Mouse (Mus musculus) ES-E14 (cell line): ENCODE measurements around the gene Ntrk2.

Experiments
- CHD2 ChIP-seq: IDR thresholded peaks from 2 replicates; pipeline ENCODE4 v1.6.1; 2014; ENCODE audit warnings: mild to moderate bottlenecking, low read depth, low read length, inconsistent platforms
- HCFC1 ChIP-seq: IDR thresholded peaks from 2 replicates; pipeline ENCODE4 v1.6.1; 2012; ENCODE audit warnings: low read length, inconsistent platforms, borderline replicate concordance; ENCODE audit not compliant: insufficient read depth
- ZNF384 ChIP-seq: IDR thresholded peaks from 2 replicates; pipeline ENCODE4 v1.6.1; 2012; ENCODE audit warnings: low read depth, low read length, inconsistent platforms

- no peak for TF ChIP-seq ZNF384
- no peak for TF ChIP-seq HCFC1
- TF ChIP-seq CHD2: no peak
Observed at GRCm38 (mm10) chr13:58866239-58866638, 59.9 kb downstream of the Ntrk2 start.
